Mouse (Mus musculus) liver, embryonic 14.5 days (tissue): ENCODE measurements around the gene Thoc6.
A peak's percentile ranks its signal among the peaks of the same experiment; 100 is the strongest.

Experiments used
- CTCF ChIP-seq: IDR thresholded peaks from 2 replicates; pipeline ENCODE4 v1.5.1; 2016; ENCODE audit warnings: antibody characterized with exemption, low read depth, control low read depth
- EP300 ChIP-seq: IDR thresholded peaks from 2 replicates; pipeline ENCODE4 v1.6.1; 2016; ENCODE audit warnings: antibody characterized with exemption, low read depth

- TF ChIP-seq CTCF, result peak; percentile 87
- TF ChIP-seq EP300, result no peak
These were observed 13.4 kb downstream of the Thoc6 start, which contains the start of gene Bicdl2 for GRCm38 (mm10) chr17:23660117-23660875.
